Mouse (Mus musculus): ENCODE data around the gene Ctns.

- no peak for TF ChIP-seq CTCF (IDR thresholded peaks at IDR 0.05; ENCODE audit: insufficient read depth, low read length)
- TF ChIP-seq POLR2A (IDR thresholded peaks at IDR 0.05; ENCODE audit: borderline replicate concordance, extremely low read depth, low read depth, low read length): no peak
These were observed 22.7 kb downstream of the Ctns start for GRCm38 (mm10) chr11:73176186-73176585.
